Mouse (Mus musculus) layer of hippocampus, postnatal 10 days (tissue): ENCODE data around the gene Hist1h4a. TPM values are rescaled to one million over a fixed set of nuclear protein-coding genes. Genes with fewer than 3 reads are reported as not detected.
"Not testable (repeated sequence)": the region's sequence is repeated elsewhere in the genome, so short reads cannot be mapped to it uniquely, and the experiment has no call there.

Experiments
- DNase-seq, 2 experiments: peaks; one replicate each; pipeline ENCODE4 v3.0.0; 2021; ENCODE audit warnings: low spot score in 2 of 2
- long read RNA-seq: library from polyadenylated mRNA; stranded (forward); transcript quantifications from one replicate; pipeline ENCODE4 v2.0.0, GENCODE M21; 2023
- total RNA-seq, 2 experiments: library from RNA; stranded (reverse); gene quantifications; 2 replicates each; pipeline ENCODE4 v1.2.3; 2021

The Hist1h4a gene
- 10 to 100 TPM; 71.9 to 72.7 TPM for total RNA-seq
- long read RNA-seq = 0 reads

- DNase-seq = peak; percentile 98
These were observed at the start of gene Hist1h4a for GRCm38 (mm10) chr13:23760972-23761864. Gene Hist1h4a, minus strand, starts transcription at chr13:23761230.

GRCm38 (mm10) chr13:23806422-23807052 is 45.5 kb upstream of the Hist1h4a start, which contains the start of gene Slc17a2:
Gene Slc17a2, plus strand, starts transcription at chr13:23806993.
- DNase-seq = no peak

GRCm38 (mm10) chr13:23804532-23804931 is 43.5 kb upstream of the Hist1h4a start:
- DNase-seq = no peak

- DNase-seq = no peak
These were observed 38.4 kb upstream of the Hist1h4a start for GRCm38 (mm10) chr13:23799405-23799804.

- peak; percentile 62 to 69 for DNase-seq
These were observed 31.5 kb upstream of the Hist1h4a start for GRCm38 (mm10) chr13:23792520-23792919.

- no peak for DNase-seq
These were observed 18.0 kb upstream of the Hist1h4a start for GRCm38 (mm10) chr13:23779025-23779424.

- no peak for DNase-seq
These were observed 17.3 kb upstream of the Hist1h4a start for GRCm38 (mm10) chr13:23778339-23778738.

- peak; percentile 37 to 40 for DNase-seq
These were observed 11.7 kb upstream of the Hist1h4a start for GRCm38 (mm10) chr13:23772561-23773313.

GRCm38 (mm10) chr13:23769613-23770012 is 8.6 kb upstream of the Hist1h4a start, which contains the start of gene Trim38:
Gene Trim38, plus strand, starts transcription at chr13:23769913.
- not testable (repeated sequence) for DNase-seq

GRCm38 (mm10) chr13:23768834-23769397 is 7.9 kb upstream of the Hist1h4a start:
- no peak for DNase-seq

GRCm38 (mm10) chr13:23766772-23767171 is 5.7 kb upstream of the Hist1h4a start:
- DNase-seq = no peak

GRCm38 (mm10) chr13:23765172-23765513 is 4.1 kb upstream of the Hist1h4a start:
- DNase-seq = no peak

- no peak for DNase-seq
These were observed 3.5 kb upstream of the Hist1h4a start for GRCm38 (mm10) chr13:23764324-23765171.

GRCm38 (mm10) chr13:23763586-23764323 is 2.7 kb upstream of the Hist1h4a start, which contains the start of gene Hist1h1a:
Gene Hist1h1a, plus strand, starts transcription at chr13:23763666.
- DNase-seq = peak; percentile 69 to 82

- no peak for DNase-seq
These were observed 2.2 kb upstream of the Hist1h4a start for GRCm38 (mm10) chr13:23763242-23763585.

GRCm38 (mm10) chr13:23761871-23762821 is 1.1 kb upstream of the Hist1h4a start, which contains the start of gene Hist1h3a:
Gene Hist1h3a, minus strand, starts transcription at chr13:23762386.
- DNase-seq = peak in 1 of 2 experiments; percentile 61

- no peak for DNase-seq
These were observed 624 bp downstream of the Hist1h4a start for GRCm38 (mm10) chr13:23760240-23760971.

- DNase-seq = no peak
These were observed 1.2 kb downstream of the Hist1h4a start for GRCm38 (mm10) chr13:23759916-23760239.
